Mouse (Mus musculus): Measurements from ENCODE around the gene Rpl18.

The Rpl18 gene

GRCm38 (mm10) chr7:45739820-45740219 lies 24.6 kb downstream of the Rpl18 start:
- DNase-seq = no peak

GRCm38 (mm10) chr7:45741308-45741707 lies 26.1 kb downstream of the Rpl18 start:
- DNase-seq = peak in 1 of 2 experiments; percentile 28

GRCm38 (mm10) chr7:45741777-45742176 lies 26.5 kb downstream of the Rpl18 start:
- peak; percentile 46 to 61 for DNase-seq

DNA sequence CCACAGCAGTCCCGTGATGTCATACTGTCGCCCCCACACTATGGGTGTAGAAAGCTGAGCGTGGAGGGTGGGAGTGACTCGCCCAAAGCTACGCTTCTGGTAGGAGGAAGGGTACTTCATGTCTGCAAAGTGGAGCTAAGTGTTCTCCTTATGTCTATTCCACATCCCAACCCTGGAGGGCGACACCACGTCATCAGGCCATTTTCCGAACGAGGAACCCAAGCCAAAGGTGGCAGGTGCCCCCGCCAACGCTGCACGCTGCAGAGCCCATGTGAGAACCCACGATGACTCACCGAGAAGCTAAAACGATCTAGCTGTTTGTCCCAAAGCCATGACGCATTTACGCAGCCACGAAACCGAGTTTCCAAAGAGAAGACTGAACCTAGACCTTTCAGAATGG lies 27.1 kb downstream of the Rpl18 start:
- DNase-seq = peak; percentile 50 to 57

DNA sequence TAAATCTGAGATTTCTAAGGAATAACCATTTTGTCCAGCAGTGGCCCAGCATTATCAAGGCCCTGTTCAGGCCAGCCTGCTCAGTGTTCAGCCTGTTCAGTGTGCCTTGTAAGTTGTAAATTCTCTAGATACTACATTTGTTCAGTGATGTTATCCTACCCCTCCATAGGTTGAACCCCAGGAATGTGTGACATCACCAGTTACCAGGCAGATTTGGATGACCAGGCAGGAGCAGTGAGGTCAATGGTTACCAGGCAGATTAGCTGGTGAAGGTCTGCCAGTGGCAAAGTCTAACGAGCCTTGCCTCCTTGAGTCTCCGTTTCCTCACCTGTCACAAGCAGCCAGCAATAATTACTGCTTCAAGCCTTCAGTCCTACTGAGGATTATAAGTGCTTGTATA lies 29.1 kb downstream of the Rpl18 start:
- peak; percentile 76 to 78 for DNase-seq

GRCm38 (mm10) chr7:45746518-45746917 lies 31.3 kb downstream of the Rpl18 start:
- peak; percentile 45 to 51 for DNase-seq

DNA sequence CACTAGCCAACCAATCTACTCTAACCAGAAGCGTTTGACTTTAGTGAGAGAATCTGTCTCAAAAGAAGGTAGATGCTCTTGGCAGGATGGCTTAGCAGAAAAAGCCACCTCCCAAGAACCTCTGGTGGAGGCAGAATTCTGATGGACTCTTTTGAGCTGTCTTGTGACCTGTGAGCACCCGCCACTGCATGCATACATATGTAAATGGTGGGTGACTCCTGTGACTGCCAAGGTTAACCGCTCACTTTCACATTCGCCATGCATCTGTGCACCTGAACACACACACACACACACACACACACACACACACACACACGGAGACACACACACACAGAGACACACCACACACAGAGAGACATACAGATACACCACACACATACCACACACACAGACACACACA lies 32.2 kb downstream of the Rpl18 start:
- DNase-seq = no peak

- DNase-seq = no peak
These were observed 32.9 kb downstream of the Rpl18 start for GRCm38 (mm10) chr7:45748110-45748509.

DNA sequence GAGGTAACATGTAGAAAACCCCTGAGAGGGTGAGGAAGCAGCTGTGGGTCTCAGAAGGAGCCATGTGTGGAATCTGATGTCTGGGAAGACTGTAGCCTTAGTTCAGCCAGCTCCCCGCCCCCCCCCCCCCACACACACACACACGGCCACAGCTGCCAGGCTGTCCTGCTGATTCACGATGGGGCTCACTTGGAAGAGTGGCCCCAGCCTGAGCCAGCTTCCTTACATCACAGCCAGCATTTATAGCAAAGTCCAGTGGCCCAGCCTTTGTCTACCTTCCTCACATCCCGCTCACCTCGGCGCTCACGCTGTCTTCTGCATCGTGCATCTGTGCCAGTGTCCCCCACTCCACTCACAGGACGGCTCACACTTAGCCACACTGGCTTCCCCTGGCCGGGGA lies 34.1 kb downstream of the Rpl18 start:
- DNase-seq = no peak

GRCm38 (mm10) chr7:45750162-45750561 lies 34.9 kb downstream of the Rpl18 start:
- no peak for DNase-seq

DNA sequence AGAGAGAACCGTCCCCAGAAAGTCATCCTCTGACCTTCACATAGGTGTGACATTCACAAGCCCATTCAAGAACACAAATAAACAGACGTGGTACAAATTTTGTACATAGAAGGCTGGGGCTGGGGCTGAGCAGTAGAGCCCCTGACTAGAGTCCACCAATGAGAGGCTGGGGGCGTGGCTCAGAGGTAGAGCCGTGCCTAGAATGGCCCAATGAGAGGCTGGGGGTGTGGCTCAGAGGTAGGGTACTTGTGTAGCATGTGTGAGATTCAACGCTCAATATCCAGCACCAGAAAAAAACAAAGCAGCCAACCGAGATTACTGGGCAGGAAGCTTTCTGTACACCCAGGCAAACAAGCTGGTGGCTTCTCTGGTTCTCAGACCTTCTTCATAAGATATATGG lies 40.4 kb downstream of the Rpl18 start:
- DNase-seq = no peak

DNA sequence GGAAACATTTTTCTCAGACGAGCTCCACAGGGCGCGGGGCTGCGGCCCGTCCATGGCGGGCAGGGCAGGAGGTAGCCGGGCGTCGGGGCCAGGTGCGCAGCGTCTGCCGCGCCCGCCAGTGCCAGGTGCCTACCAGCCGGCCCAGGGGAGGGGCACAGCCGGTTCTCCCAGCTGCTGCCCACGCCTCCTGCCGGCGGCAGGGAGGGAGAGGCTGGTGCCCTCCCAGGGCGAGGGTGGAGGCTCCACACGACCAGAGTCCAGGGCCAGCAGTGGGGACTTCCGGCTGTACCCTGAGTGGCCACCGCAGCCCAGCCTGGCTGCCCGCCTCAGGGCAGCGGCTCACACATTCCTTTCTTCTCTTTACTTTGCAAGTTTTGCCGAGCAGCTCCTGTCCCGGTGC lies 44.1 kb downstream of the Rpl18 start:
- DNase-seq = no peak

- no peak for DNase-seq
These were observed 44.9 kb downstream of the Rpl18 start for GRCm38 (mm10) chr7:45760151-45760550.

- DNase-seq = no peak
These were observed 50.7 kb downstream of the Rpl18 start for GRCm38 (mm10) chr7:45765995-45766394.

DNA sequence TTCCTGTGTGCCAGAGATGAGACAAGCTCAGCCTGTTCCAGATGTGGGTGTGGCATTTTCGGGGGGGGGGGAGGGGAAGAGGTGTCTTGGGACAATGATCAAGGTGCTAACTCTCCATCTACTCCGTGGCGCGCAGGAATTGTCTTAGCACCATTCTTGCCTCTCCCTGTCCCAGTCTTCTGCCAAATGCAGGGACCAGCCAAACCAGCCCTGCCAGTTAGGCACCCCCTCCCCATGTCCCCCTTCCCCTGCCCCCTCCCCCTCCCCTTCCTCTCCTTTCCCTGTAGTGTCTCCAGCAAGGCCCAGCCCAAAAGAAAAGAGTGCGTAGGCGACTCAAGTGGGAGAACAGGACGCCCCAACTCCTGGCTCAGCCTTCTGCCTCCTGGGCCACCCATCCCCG lies 51.5 kb downstream of the Rpl18 start:
- no peak for DNase-seq

- no peak for DNase-seq
These were observed 52.2 kb downstream of the Rpl18 start for GRCm38 (mm10) chr7:45767500-45767899.

Measured in B cell, adult 2 months (primary cell).